Mouse (Mus musculus) small intestine, adult 2 months (tissue): Measurements from ENCODE around the gene Trp73.

ENCODE experiments used
- CTCF ChIP-seq: fragments of 200-500 bp; IDR thresholded peaks from 2 replicates; pipeline ENCODE4 v1.5.1; 2012; ENCODE audit warnings: low read depth, mild to moderate bottlenecking, control low read depth, inconsistent platforms, low read length, moderate library complexity, mixed read lengths; ENCODE audit not compliant: insufficient replicate concordance, insufficient read length; ENCODE audit errors: extremely low read depth
- POLR2A ChIP-seq: fragments of 200-500 bp; IDR thresholded peaks from 2 replicates; pipeline ENCODE4 v1.6.1; 2012; ENCODE audit warnings: low read depth, mild to moderate bottlenecking, control low read depth, inconsistent platforms, low read length, moderate library complexity

- TF ChIP-seq CTCF: no peak
- no peak for TF ChIP-seq POLR2A
These were observed 48.9 kb upstream of the Trp73 start for GRCm38 (mm10) chr4:154188948-154189347.
